Mouse (Mus musculus): Measurements from ENCODE around the gene Srrm1. TPM values are rescaled to one million over a fixed set of nuclear protein-coding genes. Genes with fewer than 3 reads are reported as not detected.

The Srrm1 gene
- total RNA-seq, 2 experiments from 2014 or later = 132 to 135 TPM

GRCm38 (mm10) chr4:135353794-135354450 is 801 bp upstream of the Srrm1 start:
- peak; percentile 15 for DNase-seq

- DNase-seq = peak; percentile 53
Measured at GRCm38 (mm10) chr4:135352326-135353065, 625 bp downstream of the Srrm1 start.

- no peak for DNase-seq
Measured at GRCm38 (mm10) chr4:135337376-135337942, 15.7 kb downstream of the Srrm1 start.

GRCm38 (mm10) chr4:135336023-135336357 is 17.1 kb downstream of the Srrm1 start:
- no peak for DNase-seq

GRCm38 (mm10) chr4:135335327-135336022 is 17.6 kb downstream of the Srrm1 start:
- DNase-seq = no peak

GRCm38 (mm10) chr4:135326469-135326868 is 26.7 kb downstream of the Srrm1 start:
- no peak for DNase-seq

- DNase-seq = no peak
Measured at GRCm38 (mm10) chr4:135326046-135326445, 27.1 kb downstream of the Srrm1 start.

GRCm38 (mm10) chr4:135323021-135323420 is 30.1 kb downstream of the Srrm1 start:
- no peak for DNase-seq

GRCm38 (mm10) chr4:135317966-135318365 is 35.2 kb downstream of the Srrm1 start:
- peak; percentile 88 for DNase-seq

GRCm38 (mm10) chr4:135317539-135317938 is 35.6 kb downstream of the Srrm1 start:
- no peak for DNase-seq

- DNase-seq = no peak
Measured at GRCm38 (mm10) chr4:135315287-135315686, 37.8 kb downstream of the Srrm1 start.

- no peak for DNase-seq
Measured at GRCm38 (mm10) chr4:135314419-135314832, 38.7 kb downstream of the Srrm1 start.

- peak; percentile 58 for DNase-seq
Measured at GRCm38 (mm10) chr4:135313761-135314241, 39.3 kb downstream of the Srrm1 start.

GRCm38 (mm10) chr4:135313111-135313691 is 39.9 kb downstream of the Srrm1 start:
- DNase-seq = peak; percentile 77

- DNase-seq = peak; percentile 88
Measured at GRCm38 (mm10) chr4:135312706-135313105, 40.4 kb downstream of the Srrm1 start.

- no peak for DNase-seq
Measured at GRCm38 (mm10) chr4:135310371-135310770, 42.8 kb downstream of the Srrm1 start.

GRCm38 (mm10) chr4:135309726-135310125 is 43.4 kb downstream of the Srrm1 start:
- DNase-seq = no peak

GRCm38 (mm10) chr4:135309112-135309659 is 43.9 kb downstream of the Srrm1 start:
- no peak for DNase-seq

GRCm38 (mm10) chr4:135306971-135307632 is 46.0 kb downstream of the Srrm1 start:
- DNase-seq = peak; percentile 68

GRCm38 (mm10) chr4:135306533-135306932 is 46.6 kb downstream of the Srrm1 start:
- DNase-seq = peak; percentile 73

GRCm38 (mm10) chr4:135302261-135302660 is 50.9 kb downstream of the Srrm1 start:
- no peak for DNase-seq

- no peak for DNase-seq
Measured at GRCm38 (mm10) chr4:135301166-135301565, 52.0 kb downstream of the Srrm1 start.

All from heart, postnatal 4 days (tissue).